Mouse (Mus musculus) Patski (cell line): Measurements from ENCODE around the gene Pusl1. TPM values are rescaled to one million over a fixed set of nuclear protein-coding genes. Genes with fewer than 3 reads are reported as not detected.

Source experiments
- ATAC-seq: fragments of 100-300 bp; one replicate; pipeline ENCODE4 v1.8.0; 2021
- CTCF ChIA-PET: fragments of 350-600 bp; sonication (Branson Sonifier 250); formaldehyde crosslinking; loops from one replicate; lab custom pipeline; 2022; ENCODE audit warnings: inconsistent platforms; lab: Charles Lee
- POLR2A ChIA-PET: fragments of 350-600 bp; sonication (Branson Sonifier 250); formaldehyde crosslinking; loops from one replicate; lab custom pipeline; 2022; ENCODE audit warnings: antibody characterized with exemption, inconsistent platforms; lab: Charles Lee
- DNase-seq: peaks from one replicate; pipeline ENCODE4 v3.0.0-alpha.2; 2011; ENCODE audit warnings: low read depth, low spot score
- H3K27me3 ChIP-seq: fragments of 371-371 bp; one replicate; pipeline ENCODE4 v1.5.1; 2021
- CTCF ChIP-seq: fragments of 100-300 bp; IDR thresholded peaks from one replicate; pipeline ENCODE4 v1.5.1; 2021
- in situ Hi-C: fragments of 300-500 bp; cut with MboI; formaldehyde crosslinking; loops from 3 replicates; pipeline ENCODE4 v1.11.1; 2018; ENCODE audit warnings: low pct_unique_long_range_greater_than_20kb, mixed read lengths
- polyA plus RNA-seq: library from polyadenylated mRNA; unstranded; gene quantifications from one replicate; pipeline ENCODE4 v1.2.3, GENCODE M21; 2021

The Pusl1 gene
- polyA plus RNA-seq, 1 experiment from 2014 or later, result 22.4 TPM

- POLR2A ChIA-PET, result no interaction called here
- CTCF ChIA-PET, result no interaction called here
- in situ Hi-C loops, result no loop called here
- no peak for DNase-seq
- H3K27me3 ChIP-seq, result no peaks in the 10 kb centered on the region
- no peak for TF ChIP-seq CTCF
- no peak for ATAC-seq
Measured at GRCm38 (mm10) chr4:155888181-155888580, 3.4 kb downstream of the Pusl1 start.

GRCm38 (mm10) chr4:155887674-155888073 is 3.9 kb downstream of the Pusl1 start:
- CTCF ChIA-PET, result no interaction called here
- in situ Hi-C loops, result no loop called here

GRCm38 (mm10) chr4:155886330-155886729 is 5.3 kb downstream of the Pusl1 start:
- TF ChIP-seq CTCF, result no peak
- POLR2A ChIA-PET, result interaction anchor here (0.8 kb wide), 1 partner anchor 11 kb away, joined by 3 read pairs; no protein-coding TSS in a partner anchor

More at GRCm38 (mm10) chr4:155887674-155888073, 3.9 kb downstream of the Pusl1 start:
- POLR2A ChIA-PET, result no interaction called here
- no peaks in the 10 kb centered on the region for H3K27me3 ChIP-seq
- no peak for TF ChIP-seq CTCF
- ATAC-seq (no peak), DNase-seq (no peak)

GRCm38 (mm10) chr4:155883587-155883986 is 8.0 kb downstream of the Pusl1 start:
- TF ChIP-seq CTCF, result no peak
- H3K27me3 ChIP-seq, result no peaks in the 10 kb centered on the region
- CTCF ChIA-PET, result interaction anchor here (0.9 kb wide), 1 partner anchor 49 kb away, joined by 3 read pairs; no protein-coding TSS in a partner anchor
- DNase-seq, result no peak
- POLR2A ChIA-PET, result no interaction called here
- in situ Hi-C loops, result no loop called here
- ATAC-seq, result no peak

More at GRCm38 (mm10) chr4:155886330-155886729, 5.3 kb downstream of the Pusl1 start:
- ATAC-seq, result no peak
- in situ Hi-C loops, result no loop called here
- CTCF ChIA-PET, result no interaction called here
- DNase-seq, result no peak
- H3K27me3 ChIP-seq, result no peaks in the 10 kb centered on the region

GRCm38 (mm10) chr4:155871404-155871803 is 20.2 kb downstream of the Pusl1 start:
- in situ Hi-C loops, result no loop called here
- CTCF ChIA-PET, result no interaction called here
- no peak for DNase-seq
- ATAC-seq, result no peak
- no peak for TF ChIP-seq CTCF
- POLR2A ChIA-PET, result no interaction called here
- H3K27me3 ChIP-seq, result no peaks in the 10 kb centered on the region

- in situ Hi-C loops, result loop anchor here (5.0 kb wide), 1 partner anchor 37 kb away; the partner anchor contains the start of gene Aurkaip1
- DNase-seq (peak; percentile 34), ATAC-seq (peak; percentile 86)
- no peaks in the 10 kb centered on the region for H3K27me3 ChIP-seq
- CTCF ChIA-PET, result interaction anchor here (1.0 kb wide), 1 partner anchor 38 kb away, joined by 3 read pairs; no protein-coding TSS in a partner anchor
- no peak for TF ChIP-seq CTCF
- POLR2A ChIA-PET, result interaction anchor here (1.3 kb wide), 1 partner anchor 38 kb away, joined by 4 read pairs; the partner anchor contains the start of gene Aurkaip1
Measured at GRCm38 (mm10) chr4:155869317-155870033, 22.1 kb downstream of the Pusl1 start, which contains the start of the genes Cptp and Ints11. Cptp (minus strand) TSS chr4:155869440. Ints11 (plus strand) TSS chr4:155869546.

GRCm38 (mm10) chr4:155868614-155869298 is 22.8 kb downstream of the Pusl1 start:
- no peak for TF ChIP-seq CTCF
- peak; percentile 55 for ATAC-seq
- ChIA-PET CTCF (interaction anchor here (1.0 kb wide), 1 partner anchor 37 kb away, joined by 3 read pairs; no protein-coding TSS in a partner anchor), POLR2A (interaction anchor here (1.3 kb wide), 1 partner anchor 37 kb away, joined by 4 read pairs; the partner anchor contains the start of gene Aurkaip1)
- DNase-seq, result no peak
- in situ Hi-C loops, result loop anchor here (5.0 kb wide), 1 partner anchor 36 kb away; the partner anchor contains the start of gene Aurkaip1
- H3K27me3 ChIP-seq, result no peaks in the 10 kb centered on the region

- in situ Hi-C loops, result no loop called here
- no peak for TF ChIP-seq CTCF
- DNase-seq (no peak), ATAC-seq (no peak)
- CTCF ChIA-PET, result interaction anchor here (1.8 kb wide), 1 partner anchor 11 kb away, joined by 5 read pairs; no protein-coding TSS in a partner anchor
- H3K27me3 ChIP-seq, result no peaks in the 10 kb centered on the region
- POLR2A ChIA-PET, result interaction anchor here (1.6 to 1.8 kb wide), 2 partner anchors 11 to 31 kb away, joined by 4 to 7 read pairs; no protein-coding TSS in a partner anchor
Measured at GRCm38 (mm10) chr4:155863001-155863400, 28.6 kb downstream of the Pusl1 start, which contains the start of gene Tas1r3. Tas1r3 (minus strand) TSS chr4:155863362.

GRCm38 (mm10) chr4:155861787-155862186 is 29.8 kb downstream of the Pusl1 start:
- ChIA-PET POLR2A (interaction anchor here (0.8 kb wide), 1 partner anchor 14 kb away, joined by 3 read pairs; the partner anchor contains the start of gene Dvl1), CTCF (no interaction called here)
- in situ Hi-C loops, result no loop called here
- H3K27me3 ChIP-seq, result no peaks in the 10 kb centered on the region
- ATAC-seq, result no peak
- no peak for DNase-seq
- TF ChIP-seq CTCF, result no peak

GRCm38 (mm10) chr4:155859318-155859717 is 32.3 kb downstream of the Pusl1 start:
- CTCF ChIA-PET, result no interaction called here
- no peak for TF ChIP-seq CTCF
- in situ Hi-C loops, result no loop called here
- ATAC-seq, result no peak
- POLR2A ChIA-PET, result no interaction called here
- H3K27me3 ChIP-seq, result no peaks in the 10 kb centered on the region
- no peak for DNase-seq
